Mouse (Mus musculus): ENCODE results near the gene Tanc2. TPM values are rescaled to one million over a fixed set of nuclear protein-coding genes. Genes with fewer than 3 reads are reported as not detected.

Gene Tanc2
- total RNA-seq, 2 experiments from 2014 or later: 164 to 177 TPM

DNA sequence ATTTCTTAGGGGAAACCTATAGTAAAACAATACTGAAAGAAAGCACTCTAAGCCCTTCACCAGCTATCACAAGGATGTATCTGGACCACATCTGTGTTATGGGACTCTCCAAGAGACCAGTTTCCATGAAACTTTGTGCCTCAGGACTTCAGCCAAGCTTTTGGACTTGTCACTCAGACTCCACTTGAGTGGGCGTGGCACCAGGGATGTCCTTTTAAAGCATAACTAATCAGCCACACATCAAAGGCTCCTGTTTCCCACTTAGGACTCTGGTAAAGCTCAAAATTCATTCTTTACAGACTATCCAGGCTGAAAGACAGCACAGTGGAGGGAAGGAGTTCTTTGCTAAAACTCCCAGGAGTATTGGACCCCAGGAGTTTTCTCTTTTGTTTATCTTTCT is 89.2 kb downstream of the Tanc2 start:
- DNase-seq (ENCODE audit: low spot score in 2 of 2): no peak
- H3K4me3 ChIP-seq: no peak overlapping the region
- TF ChIP-seq CTCF (conservative IDR thresholded peaks at IDR 0.05): no peak

DNA sequence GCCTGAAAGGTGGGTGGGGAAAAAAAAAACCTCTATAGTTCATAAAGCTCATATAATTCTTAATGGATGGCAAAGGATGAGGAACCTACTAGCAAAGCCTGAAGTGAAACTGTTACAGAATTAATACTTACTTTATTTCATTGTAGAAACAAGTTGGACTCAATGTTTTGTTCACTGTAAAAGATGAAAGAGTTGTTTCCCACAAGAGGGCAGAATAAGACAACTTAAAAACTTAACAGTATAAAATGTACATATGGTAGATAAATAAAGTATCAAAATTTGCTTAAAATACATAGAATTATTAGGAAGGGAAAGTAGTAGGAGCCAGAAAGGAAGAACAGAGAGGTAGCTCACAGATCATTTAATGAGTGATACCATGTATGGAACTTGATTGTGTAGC is 95.0 kb downstream of the Tanc2 start:
- DNase-seq (ENCODE audit: low spot score in 2 of 2): no peak
- Histone ChIP-seq H3K27ac (no peak overlapping the region), H3K4me3 (no peak overlapping the region)
- peak; percentile 62 for TF ChIP-seq CTCF (conservative IDR thresholded peaks at IDR 0.05)

More for the DNA sequence above, 89.2 kb downstream of the Tanc2 start:
- no peak overlapping the region for H3K27ac ChIP-seq

DNA sequence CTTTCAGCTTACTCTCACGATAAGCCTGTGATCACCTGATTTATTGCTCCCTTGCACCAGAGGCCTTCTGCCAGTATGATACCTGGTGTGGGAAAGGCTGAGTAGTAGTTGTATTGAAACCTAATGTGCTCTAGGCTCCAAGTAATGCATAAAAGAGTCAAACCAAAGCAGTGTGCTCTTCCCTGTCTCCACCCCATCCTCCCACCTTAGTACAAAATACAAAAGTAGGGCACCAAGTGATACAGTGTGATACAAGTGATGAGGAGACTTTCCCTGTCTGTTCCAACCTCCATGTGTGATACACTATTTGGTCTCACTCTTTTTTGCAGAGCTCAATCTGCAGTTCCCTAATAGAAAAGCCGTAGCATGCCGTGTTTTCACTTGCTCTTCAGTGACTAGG is 110.7 kb downstream of the Tanc2 start:
- Histone ChIP-seq H3K4me3 (no peak overlapping the region), H3K27ac (no peak overlapping the region)
- no peak for TF ChIP-seq CTCF (conservative IDR thresholded peaks at IDR 0.05)
- DNase-seq (ENCODE audit: low spot score in 2 of 2): no peak

DNA sequence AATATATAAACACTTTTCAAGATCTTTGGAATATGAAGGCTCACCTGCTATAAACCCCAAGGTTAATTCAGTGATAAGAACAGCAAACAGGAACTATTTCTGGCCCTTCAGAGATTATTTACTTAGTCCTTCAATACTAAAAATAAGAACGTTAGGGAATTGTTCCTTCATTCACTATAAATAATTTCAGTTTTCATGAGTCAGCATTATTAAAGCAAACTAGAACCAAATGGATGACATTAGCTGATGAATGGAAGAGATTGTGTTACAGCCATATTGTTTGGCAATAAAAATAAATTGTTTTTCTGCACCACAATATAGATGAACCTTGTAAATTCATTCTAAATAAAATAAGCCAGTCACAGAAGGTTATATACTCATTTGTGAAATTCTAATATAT is 129.9 kb downstream of the Tanc2 start:
- TF ChIP-seq CTCF (conservative IDR thresholded peaks at IDR 0.05): no peak
- DNase-seq (ENCODE audit: low spot score in 2 of 2): no peak
- no peak overlapping the region for H3K27ac ChIP-seq
- H3K4me3 ChIP-seq: no peak overlapping the region

DNA sequence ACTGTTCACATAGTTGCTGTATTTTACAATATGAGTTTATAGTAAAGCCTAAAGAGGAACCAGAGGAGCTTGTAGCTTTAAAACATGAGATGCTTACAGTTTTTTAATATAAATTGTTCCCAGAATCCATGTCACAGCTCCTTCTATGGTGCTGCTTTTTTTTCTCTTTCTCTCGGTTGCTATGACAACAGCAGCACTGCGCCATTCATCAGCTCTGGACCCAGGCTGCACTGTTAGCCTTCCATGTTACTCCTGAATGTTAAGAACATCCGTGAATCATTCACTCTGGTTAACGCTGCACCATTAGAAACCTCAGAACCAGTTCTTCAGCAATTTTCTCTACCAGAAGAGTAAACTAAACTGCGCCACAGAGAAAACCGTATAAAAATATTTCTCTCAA is 141.8 kb downstream of the Tanc2 start:
- Histone ChIP-seq H3K27ac (peak overlapping the region; percentile 85), H3K4me3 (peak overlapping the region; percentile 47)
- TF ChIP-seq CTCF (conservative IDR thresholded peaks at IDR 0.05): 0 out of 2 replicates have a peak, but pooled peaks have one; percentile 4
- DNase-seq (ENCODE audit: low spot score in 2 of 2): peak; percentile 37 to 78

DNA sequence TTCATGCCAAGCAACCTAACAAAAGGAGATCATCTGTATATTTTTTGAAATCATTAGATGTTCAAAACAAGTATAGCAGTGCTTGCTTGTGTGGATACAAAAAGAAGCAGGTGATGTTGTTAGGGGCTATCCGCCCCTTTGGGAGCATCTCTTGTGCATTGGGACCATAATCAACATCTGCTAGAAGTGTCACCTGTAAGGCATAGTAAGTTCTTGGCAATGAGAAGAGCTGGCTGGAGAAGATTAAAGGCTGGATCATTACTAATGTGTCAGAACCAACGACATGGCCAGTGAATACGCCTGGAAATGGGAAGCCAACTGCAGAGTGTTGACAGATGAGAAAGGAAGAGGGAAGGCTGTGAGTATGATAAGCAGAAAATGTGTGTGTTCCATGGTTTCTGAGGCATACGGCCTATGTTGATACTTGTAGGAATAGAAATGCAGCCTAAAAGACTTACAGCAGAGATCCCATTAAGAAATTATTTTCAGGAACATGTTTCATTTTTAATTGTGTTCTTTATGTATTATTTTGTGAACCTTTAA is 142.3 kb downstream of the Tanc2 start:
- DNase-seq (ENCODE audit: low spot score in 2 of 2): no peak

DNA sequence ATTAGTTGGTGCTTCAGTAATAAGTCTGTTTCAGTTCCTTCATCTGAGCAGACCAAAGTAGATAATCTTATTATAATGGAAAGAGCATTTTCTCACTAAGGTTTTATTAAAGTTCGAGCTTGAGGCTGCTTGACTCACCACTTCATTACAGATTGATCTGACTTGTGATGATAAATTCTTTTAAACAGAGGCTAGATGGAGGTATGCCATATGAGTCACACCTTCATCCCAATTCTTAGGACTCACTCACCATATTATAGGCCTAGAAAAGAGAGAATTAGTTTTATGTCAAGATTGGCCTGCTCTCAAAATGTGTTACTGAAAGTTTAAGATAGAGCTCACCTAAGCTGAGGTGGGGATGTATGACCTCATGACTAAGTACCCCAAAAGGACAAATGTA is 153.4 kb downstream of the Tanc2 start:
- TF ChIP-seq CTCF (conservative IDR thresholded peaks at IDR 0.05): no peak
- Histone ChIP-seq H3K4me3 (no peak overlapping the region), H3K27ac (no peak overlapping the region)
- no peak for DNase-seq (ENCODE audit: low spot score in 2 of 2)

More for the DNA sequence above, 142.3 kb downstream of the Tanc2 start:
- no peak for TF ChIP-seq CTCF (conservative IDR thresholded peaks at IDR 0.05)
- Histone ChIP-seq H3K27ac (peak overlapping the region; percentile 85), H3K4me3 (peak overlapping the region; percentile 47)

DNA sequence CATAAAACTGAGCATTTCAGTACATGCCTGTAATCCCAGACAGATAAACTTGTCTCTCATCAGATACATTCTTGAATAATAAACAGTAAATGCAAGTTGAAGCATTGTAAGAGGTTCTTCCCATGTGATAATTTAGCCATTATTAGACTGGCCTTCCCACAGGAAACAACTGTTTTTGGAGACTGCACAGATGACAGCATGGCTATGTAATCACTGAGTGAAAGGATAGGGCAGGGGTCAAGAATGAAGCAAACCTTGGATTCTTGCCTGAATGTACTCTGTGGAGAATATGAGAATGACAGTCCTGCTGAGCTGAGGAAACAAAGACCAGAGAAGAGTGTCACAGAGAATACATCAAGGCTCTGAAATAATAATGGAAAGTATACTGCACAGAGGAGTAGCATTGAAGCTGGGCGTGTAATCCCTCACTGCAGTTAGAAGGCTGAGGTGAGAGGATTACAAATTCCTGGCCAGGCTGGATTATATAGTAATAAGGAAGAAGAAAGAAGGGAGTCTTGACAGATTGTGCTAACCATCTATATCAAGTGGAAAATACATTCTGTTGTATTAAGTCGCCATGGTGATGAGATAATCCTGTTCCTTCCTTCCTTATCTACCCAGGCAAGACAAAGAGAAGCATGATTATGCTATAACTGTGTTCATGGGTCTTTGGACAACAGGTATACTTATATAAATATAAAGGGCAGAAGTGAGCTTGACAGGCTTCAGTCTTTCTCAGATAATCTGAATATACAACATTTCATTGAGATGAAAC is 159.7 kb downstream of the Tanc2 start:
- H3K27ac ChIP-seq: no peak overlapping the region

DNA sequence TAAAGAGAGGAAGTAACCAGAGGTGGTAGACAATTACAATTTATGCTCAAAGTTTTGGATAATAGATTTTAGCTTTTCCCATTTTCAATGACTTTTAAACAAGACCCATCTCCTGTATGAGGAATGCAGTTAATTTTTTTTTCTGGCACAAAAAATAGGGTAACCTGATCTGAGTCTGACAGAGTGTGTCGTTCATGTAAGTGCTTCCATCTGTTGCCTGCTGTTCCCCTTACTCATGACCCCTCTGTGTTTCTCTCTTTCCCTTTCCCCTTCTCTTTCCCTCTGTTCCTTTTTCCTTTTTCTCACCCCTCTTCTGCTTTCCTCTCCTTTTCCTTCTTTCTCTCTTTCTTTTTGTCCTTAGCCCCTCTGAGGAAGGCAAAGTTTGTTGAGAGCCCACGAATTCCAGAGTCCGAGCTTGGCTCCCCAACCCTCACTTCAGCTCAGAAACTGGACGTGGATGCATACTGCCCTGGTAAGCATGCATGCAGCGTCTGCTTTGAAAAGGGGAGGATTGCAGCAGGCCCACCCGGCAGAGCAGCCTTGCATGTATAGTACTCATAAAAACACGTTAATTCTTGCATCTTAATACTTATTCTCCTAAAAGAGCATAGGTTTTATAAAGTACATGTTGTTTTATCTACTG is 168.9 kb downstream of the Tanc2 start:
- TF ChIP-seq CTCF (conservative IDR thresholded peaks at IDR 0.05): no peak
- H3K27ac ChIP-seq: peak overlapping the region; percentile 61
- DNase-seq (ENCODE audit: low spot score in 2 of 2): no peak
- H3K4me3 ChIP-seq: no peak overlapping the region

More for the DNA sequence above, 159.7 kb downstream of the Tanc2 start:
- no peak overlapping the region for H3K4me3 ChIP-seq
- DNase-seq (ENCODE audit: low spot score in 2 of 2): no peak
- no peak for TF ChIP-seq CTCF (conservative IDR thresholded peaks at IDR 0.05)

DNA sequence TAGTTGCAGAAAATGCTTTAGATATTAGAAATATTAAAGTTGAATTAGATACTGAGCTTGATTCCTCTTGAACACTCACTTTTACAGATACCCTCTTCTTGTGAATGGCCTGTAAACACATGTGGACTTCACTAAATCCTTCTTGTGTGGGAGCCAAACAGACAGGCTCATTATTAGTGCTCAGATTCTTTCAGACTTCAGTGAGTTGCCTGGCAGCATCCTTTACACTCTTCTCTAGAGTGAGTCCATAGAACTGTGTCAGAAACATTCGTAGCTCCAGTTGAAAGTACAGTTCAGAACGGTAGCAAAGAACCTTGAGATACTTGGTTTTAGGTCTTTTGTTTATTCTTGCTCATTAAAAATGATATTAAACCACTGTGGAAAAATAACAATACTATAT is 169.6 kb downstream of the Tanc2 start:
- DNase-seq (ENCODE audit: low spot score in 2 of 2): no peak
- no peak for TF ChIP-seq CTCF (conservative IDR thresholded peaks at IDR 0.05)
- Histone ChIP-seq H3K27ac (peak overlapping the region; percentile 61), H3K4me3 (no peak overlapping the region)

DNA sequence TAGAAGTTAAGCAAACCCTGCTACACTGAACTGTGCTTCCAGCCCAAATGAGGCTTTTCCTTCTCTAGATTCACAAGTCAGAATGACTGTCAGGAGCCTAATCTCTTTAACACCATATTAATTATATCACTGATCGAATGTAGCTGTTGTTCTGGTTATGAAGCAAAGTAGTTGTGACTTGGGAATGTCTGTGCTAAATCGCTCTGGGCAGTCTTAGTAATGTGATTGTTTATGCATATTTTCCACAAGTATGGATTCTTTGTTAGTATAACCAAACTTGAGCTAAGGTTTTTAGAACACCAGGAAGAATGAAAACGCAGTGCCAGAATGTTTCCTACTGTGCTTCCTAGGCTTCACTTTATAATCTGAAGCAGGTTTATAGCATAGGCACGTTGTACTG is 170.6 kb downstream of the Tanc2 start:
- Histone ChIP-seq H3K27ac (no peak overlapping the region), H3K4me3 (no peak overlapping the region)
- DNase-seq (ENCODE audit: low spot score in 2 of 2): no peak
- no peak for TF ChIP-seq CTCF (conservative IDR thresholded peaks at IDR 0.05)

DNA sequence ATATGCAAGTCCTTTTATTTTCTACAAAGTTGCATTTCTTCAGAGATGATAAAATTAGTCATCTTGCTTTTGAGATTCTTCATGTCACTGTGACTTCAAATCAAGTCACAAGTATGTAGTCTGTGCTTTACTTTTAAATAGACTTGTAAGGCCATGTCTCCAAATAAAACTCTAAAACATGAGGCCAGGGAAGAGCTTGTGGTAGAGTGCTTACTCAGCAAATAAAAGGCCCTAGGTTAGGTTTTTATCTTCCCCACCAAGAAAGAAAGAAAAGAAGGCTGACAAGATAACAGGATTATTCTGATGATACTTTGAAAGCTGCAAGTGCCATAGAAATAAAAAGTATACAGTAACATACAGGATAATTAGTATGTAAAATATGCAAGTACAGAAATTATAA is 188.0 kb downstream of the Tanc2 start:
- DNase-seq (ENCODE audit: low spot score in 2 of 2): no peak
- no peak for TF ChIP-seq CTCF (conservative IDR thresholded peaks at IDR 0.05)
- Histone ChIP-seq H3K4me3 (no peak overlapping the region), H3K27ac (no peak overlapping the region)

DNA sequence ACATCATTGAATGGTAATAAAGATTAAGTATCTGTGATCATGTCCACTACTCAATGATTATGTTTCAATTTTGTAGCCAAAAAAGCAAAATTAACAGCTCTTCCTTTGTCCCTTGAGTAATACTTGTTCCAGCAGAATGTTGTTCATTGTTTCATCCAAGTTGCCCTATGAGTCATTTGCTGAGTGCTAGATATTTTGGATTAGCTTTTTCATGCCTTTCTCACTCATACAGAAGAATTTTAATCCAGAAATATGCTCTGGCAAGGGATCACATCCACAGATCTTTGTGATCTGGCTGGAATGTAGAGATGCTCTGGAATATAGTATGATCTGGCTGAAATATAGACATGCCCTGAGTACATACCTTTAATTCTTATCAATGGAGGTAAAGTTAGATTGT is 202.7 kb downstream of the Tanc2 start:
- no peak for TF ChIP-seq CTCF (conservative IDR thresholded peaks at IDR 0.05)
- no peak for DNase-seq (ENCODE audit: low spot score in 2 of 2)
- Histone ChIP-seq H3K4me3 (no peak overlapping the region), H3K27ac (no peak overlapping the region)
